Mouse (Mus musculus): ENCODE results near the gene Fbxo22. TPM values are rescaled to one million over a fixed set of nuclear protein-coding genes. Genes with fewer than 3 reads are reported as not detected.

The Fbxo22 gene
- polyA plus RNA-seq (2012; rRNA removed), result 8.9 and 9.5 TPM in 2 replicates

GRCm38 (mm10) chr9:55208790-55209481 lies at the start of gene Fbxo22:
Fbxo22 (plus strand) TSS chr9:55208925.
- under 1% methylated on average over 65 of the region's 65 CpGs for WGBS
- Histone ChIP-seq H3K27ac (ENCODE audit: insufficient read depth, low read length) (peak within 1 kb of the TSS; percentile 84), H3K4me3 (ENCODE audit: extremely low read depth, insufficient read depth, insufficient read length) (peak within 1 kb of the TSS; percentile 85), H3K4me1 (ENCODE audit: control insufficient read depth, insufficient read depth, insufficient read length) (peaks cover 4% of the 10 kb centered on the region; the same call in 1 of the 2 replicates), H3K27me3 (ENCODE audit: control insufficient read depth, insufficient read depth, low read length) (no peaks in the 10 kb centered on the region), H3K36me3 (ENCODE audit: control insufficient read depth, insufficient read depth, low read length) (peaks cover 8% of the 10 kb centered on the region)
- peak; percentile 41 to 77 for DNase-seq (ENCODE audit: low read depth in 1 of 2, low spot score in 2 of 2)
- TF ChIP-seq CTCF (IDR thresholded peaks at IDR 0.05; ENCODE audit: extremely low read depth, insufficient read depth, insufficient read length, insufficient replicate concordance), result no peak
- peak; percentile 64 for TF ChIP-seq POLR2A (IDR thresholded peaks at IDR 0.05; ENCODE audit: low read depth, low read length)

- H3K36me3 ChIP-seq (ENCODE audit: control insufficient read depth, insufficient read depth, low read length), result peaks cover 2% of the 10 kb centered on the region; the same call in 1 of the 2 replicates
- DNase-seq (ENCODE audit: low read depth in 1 of 2, low spot score in 2 of 2), result no peak
- H3K27me3 ChIP-seq (ENCODE audit: control insufficient read depth, insufficient read depth, low read length), result no peaks in the 10 kb centered on the region
- TF ChIP-seq POLR2A (IDR thresholded peaks at IDR 0.05; ENCODE audit: low read depth, low read length) (no peak), CTCF (IDR thresholded peaks at IDR 0.05; ENCODE audit: extremely low read depth, insufficient read depth, insufficient read length, insufficient replicate concordance) (no peak)
- peaks cover 4% of the 10 kb centered on the region for H3K4me1 ChIP-seq (ENCODE audit: control insufficient read depth, insufficient read depth, insufficient read length)
- 70% methylated on average over 7 of the region's 7 CpGs for WGBS
- H3K27ac ChIP-seq (ENCODE audit: insufficient read depth, low read length), result no peak overlapping the region
- H3K4me3 ChIP-seq (ENCODE audit: extremely low read depth, insufficient read depth, insufficient read length), result no peak overlapping the region
Measured at GRCm38 (mm10) chr9:55170655-55171412, 37.9 kb upstream of the Fbxo22 start.

- Histone ChIP-seq H3K4me1 (ENCODE audit: control insufficient read depth, insufficient read depth, insufficient read length) (peaks cover 4% of the 10 kb centered on the region), H3K27me3 (ENCODE audit: control insufficient read depth, insufficient read depth, low read length) (no peaks in the 10 kb centered on the region), H3K27ac (ENCODE audit: insufficient read depth, low read length) (peak overlapping the region; percentile 70), H3K4me3 (ENCODE audit: extremely low read depth, insufficient read depth, insufficient read length) (no peak overlapping the region), H3K36me3 (ENCODE audit: control insufficient read depth, insufficient read depth, low read length) (peaks cover 2% of the 10 kb centered on the region; the same call in 1 of the 2 replicates)
- WGBS, result 74% methylated on average over 1 of the region's 1 CpGs
- no peak for DNase-seq (ENCODE audit: low read depth in 1 of 2, low spot score in 2 of 2)
- TF ChIP-seq POLR2A (IDR thresholded peaks at IDR 0.05; ENCODE audit: low read depth, low read length) (no peak), CTCF (IDR thresholded peaks at IDR 0.05; ENCODE audit: extremely low read depth, insufficient read depth, insufficient read length, insufficient replicate concordance) (no peak)
Measured at GRCm38 (mm10) chr9:55172195-55172685, 36.5 kb upstream of the Fbxo22 start.

DNA sequence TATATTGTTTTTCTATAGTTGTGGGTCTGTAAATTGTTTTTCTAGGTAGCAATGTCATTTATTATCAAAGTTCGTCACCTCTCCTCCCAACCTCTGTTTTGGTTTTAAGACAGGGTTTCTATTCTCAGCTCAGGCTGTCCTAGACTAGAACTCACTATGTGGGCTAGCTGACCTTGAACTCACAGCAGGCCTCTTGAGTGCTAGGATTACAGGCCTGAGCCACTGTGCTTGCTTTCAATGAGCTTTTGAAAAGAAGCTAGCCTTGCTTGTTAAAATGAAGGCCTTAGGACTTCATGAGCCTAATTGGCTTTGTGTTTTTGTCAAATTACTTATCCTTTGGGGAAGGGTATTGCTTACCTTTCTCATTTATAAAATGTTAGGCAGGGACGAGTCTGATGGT lies 34.5 kb upstream of the Fbxo22 start:
- DNase-seq (ENCODE audit: low read depth in 1 of 2, low spot score in 2 of 2), result no peak
- no peak overlapping the region for H3K4me3 ChIP-seq (ENCODE audit: extremely low read depth, insufficient read depth, insufficient read length)
- WGBS, result 90% methylated on average over 2 of the region's 2 CpGs
- H3K4me1 ChIP-seq (ENCODE audit: control insufficient read depth, insufficient read depth, insufficient read length), result peaks cover 4% of the 10 kb centered on the region
- H3K36me3 ChIP-seq (ENCODE audit: control insufficient read depth, insufficient read depth, low read length), result no peaks in the 10 kb centered on the region; the same call in 1 of the 2 replicates
- H3K27me3 ChIP-seq (ENCODE audit: control insufficient read depth, insufficient read depth, low read length), result no peaks in the 10 kb centered on the region
- no peak overlapping the region for H3K27ac ChIP-seq (ENCODE audit: insufficient read depth, low read length)
- TF ChIP-seq CTCF (IDR thresholded peaks at IDR 0.05; ENCODE audit: extremely low read depth, insufficient read depth, insufficient read length, insufficient replicate concordance) (no peak), POLR2A (IDR thresholded peaks at IDR 0.05; ENCODE audit: low read depth, low read length) (no peak)

DNA sequence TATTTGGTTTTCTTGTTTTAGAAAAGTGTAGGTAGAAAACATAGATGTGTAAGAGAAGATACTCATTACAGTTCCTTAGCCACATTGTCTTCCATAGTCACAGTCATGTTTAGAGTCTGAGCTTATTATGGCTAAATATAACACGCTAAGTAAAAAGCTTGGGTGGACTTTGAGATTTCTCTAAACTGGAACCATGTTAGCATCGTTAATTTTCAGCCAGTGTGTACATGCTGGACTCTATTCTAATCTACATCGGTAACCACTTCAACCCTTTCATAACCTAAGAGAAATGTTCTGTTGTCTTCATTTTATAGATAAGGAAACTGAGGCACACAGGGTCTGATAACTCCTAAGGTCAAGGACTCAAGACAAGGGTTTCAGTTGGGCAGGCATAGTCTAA lies 12.8 kb upstream of the Fbxo22 start:
- no peak for DNase-seq (ENCODE audit: low read depth in 1 of 2, low spot score in 2 of 2)
- peaks cover 5% of the 10 kb centered on the region; the same call in 1 of the 2 replicates for H3K36me3 ChIP-seq (ENCODE audit: control insufficient read depth, insufficient read depth, low read length)
- H3K27ac ChIP-seq (ENCODE audit: insufficient read depth, low read length), result no peak overlapping the region

GRCm38 (mm10) chr9:55198260-55198659 lies 10.5 kb upstream of the Fbxo22 start:
- H3K27me3 ChIP-seq (ENCODE audit: control insufficient read depth, insufficient read depth, low read length), result no peaks in the 10 kb centered on the region
- 84% methylated on average over 1 of the region's 1 CpGs for WGBS
- DNase-seq (ENCODE audit: low read depth in 1 of 2, low spot score in 2 of 2), result no peak
- peaks cover 6% of the 10 kb centered on the region; the same call in 1 of the 2 replicates for H3K36me3 ChIP-seq (ENCODE audit: control insufficient read depth, insufficient read depth, low read length)
- no peak overlapping the region for H3K4me3 ChIP-seq (ENCODE audit: extremely low read depth, insufficient read depth, insufficient read length)
- no peaks in the 10 kb centered on the region for H3K4me1 ChIP-seq (ENCODE audit: control insufficient read depth, insufficient read depth, insufficient read length)
- no peak overlapping the region for H3K27ac ChIP-seq (ENCODE audit: insufficient read depth, low read length)
- TF ChIP-seq POLR2A (IDR thresholded peaks at IDR 0.05; ENCODE audit: low read depth, low read length), result no peak
- no peak for TF ChIP-seq CTCF (IDR thresholded peaks at IDR 0.05; ENCODE audit: extremely low read depth, insufficient read depth, insufficient read length, insufficient replicate concordance)

More for the DNA sequence above, 12.8 kb upstream of the Fbxo22 start:
- no peaks in the 10 kb centered on the region for H3K27me3 ChIP-seq (ENCODE audit: control insufficient read depth, insufficient read depth, low read length)
- no peaks in the 10 kb centered on the region for H3K4me1 ChIP-seq (ENCODE audit: control insufficient read depth, insufficient read depth, insufficient read length)
- no peak for TF ChIP-seq CTCF (IDR thresholded peaks at IDR 0.05; ENCODE audit: extremely low read depth, insufficient read depth, insufficient read length, insufficient replicate concordance)
- TF ChIP-seq POLR2A (IDR thresholded peaks at IDR 0.05; ENCODE audit: low read depth, low read length), result no peak
- 92% methylated on average over 3 of the region's 3 CpGs for WGBS
- H3K4me3 ChIP-seq (ENCODE audit: extremely low read depth, insufficient read depth, insufficient read length), result no peak overlapping the region

Data from spleen, adult 2 months (tissue).